Mouse (Mus musculus) neutrophil, adult 83 days (primary cell): Measurements from ENCODE around the gene Cct4. TPM values are rescaled to one million over a fixed set of nuclear protein-coding genes. Genes with fewer than 3 reads are reported as not detected.

Experiments used
- total RNA-seq, 2 experiments: library from RNA; stranded (reverse); gene quantifications; one replicate each; pipeline ENCODE4 v1.2.4; 2023

Cct4 gene
- 10 to 100 TPM; 91.9 to 99.5 TPM for total RNA-seq

GRCm38 (mm10) chr11:22990393-22991126 lies at the start of gene Cct4:
Gene Cct4, plus strand, starts transcription at chr11:22990519.

GRCm38 (mm10) chr11:22971835-22972709 lies 18.2 kb upstream of the Cct4 start, which contains the start of gene Zrsr1:
Gene Zrsr1, plus strand, starts transcription at chr11:22972005.

GRCm38 (mm10) chr11:22981984-22982757 lies 8.1 kb upstream of the Cct4 start, which contains the start of the genes Gm28048 and Commd1:
Gene Gm28048, minus strand, starts transcription at chr11:22982090.
Gene Commd1, minus strand, starts transcription at chr11:22982382.

GRCm38 (mm10) chr11:23007481-23008180 lies 17.3 kb downstream of the Cct4 start, which contains the start of gene Fam161a:
Gene Fam161a, plus strand, starts transcription at chr11:23007531.

Other genes with a start within 250 kb of the Cct4 start
- gene B3gnt2, start 129.6 kb upstream of the Cct4 start, total RNA-seq: 10 to 100 TPM; 47.2 to 53.7 TPM
- 10 to 100 TPM; 14.4 to 16.2 TPM for gene Zrsr1, start 18.5 kb upstream of the Cct4 start, total RNA-seq
- 10 to 100 TPM; 23.5 to 33.7 TPM for gene Gm28048, start 8.4 kb upstream of the Cct4 start, total RNA-seq
- gene Commd1, start 8.1 kb upstream of the Cct4 start, total RNA-seq: 10 to 100 TPM; 61.0 to 61.9 TPM
- gene Fam161a, start 17.0 kb downstream of the Cct4 start, total RNA-seq: 1 to 10 TPM; 3.7 to 3.8 TPM